Mouse (Mus musculus) layer of hippocampus, postnatal 25 days (tissue): Measurements from ENCODE around the gene Pmp22. TPM values are rescaled to one million over a fixed set of nuclear protein-coding genes. Genes with fewer than 3 reads are reported as not detected.
A peak's percentile ranks its signal among the peaks of the same experiment; 100 is the strongest.

Experiments used
- DNase-seq, 2 experiments: peaks; one replicate each; pipeline ENCODE4 v3.0.0; 2022; ENCODE audit warnings: mixed read lengths in 2 of 2, low spot score in 1 of 2; ENCODE audit errors: extremely low spot score in 1 of 2
- total RNA-seq, 2 experiments: library from RNA; stranded (reverse); gene quantifications; 2 replicates each; pipeline ENCODE4 v1.2.3; 2021

Pmp22 gene
- total RNA-seq, 2 experiments from 2014 or later = 21.8 to 23.6 TPM

DNA sequence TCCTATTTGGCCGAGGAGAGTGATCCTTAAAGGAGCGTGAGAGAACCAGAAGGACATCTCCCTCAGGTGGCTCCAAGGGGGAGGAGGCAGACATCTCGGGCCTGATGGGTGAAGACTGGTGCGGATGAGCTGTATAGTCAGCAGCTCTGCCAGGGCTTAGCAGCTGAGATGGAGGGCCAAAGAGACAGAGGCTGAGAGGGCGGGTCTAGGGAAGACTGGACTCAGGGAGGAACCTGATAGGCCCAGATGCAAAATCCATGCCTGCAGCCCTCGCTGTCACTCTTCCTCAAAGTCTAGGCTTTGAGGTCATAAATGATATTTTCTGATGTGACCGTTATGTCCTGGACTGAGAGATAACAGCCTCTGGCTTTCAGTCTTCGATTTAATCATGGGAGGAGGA, 1.8 kb upstream of the Pmp22 start:
- DNase-seq = no peak

DNA sequence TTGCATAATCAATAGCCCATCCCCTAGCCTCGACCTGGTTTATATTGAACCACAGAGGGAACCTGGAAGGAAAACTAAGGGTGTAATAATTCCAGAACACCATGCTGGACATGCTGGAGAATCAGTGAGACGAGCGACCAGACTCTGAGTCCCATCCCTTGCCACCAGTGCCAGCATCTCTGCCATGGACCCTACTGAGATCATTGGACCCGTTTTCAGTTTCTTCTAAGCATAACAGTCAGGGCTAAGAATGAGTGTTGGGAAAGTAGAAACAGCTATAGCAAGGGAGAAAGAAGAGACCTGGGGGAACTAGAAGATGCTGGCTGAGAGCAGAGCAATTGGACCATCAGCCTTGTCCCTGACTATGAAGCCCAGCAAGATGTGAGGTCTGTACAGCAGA, 1.3 kb upstream of the Pmp22 start:
- no peak for DNase-seq

DNA sequence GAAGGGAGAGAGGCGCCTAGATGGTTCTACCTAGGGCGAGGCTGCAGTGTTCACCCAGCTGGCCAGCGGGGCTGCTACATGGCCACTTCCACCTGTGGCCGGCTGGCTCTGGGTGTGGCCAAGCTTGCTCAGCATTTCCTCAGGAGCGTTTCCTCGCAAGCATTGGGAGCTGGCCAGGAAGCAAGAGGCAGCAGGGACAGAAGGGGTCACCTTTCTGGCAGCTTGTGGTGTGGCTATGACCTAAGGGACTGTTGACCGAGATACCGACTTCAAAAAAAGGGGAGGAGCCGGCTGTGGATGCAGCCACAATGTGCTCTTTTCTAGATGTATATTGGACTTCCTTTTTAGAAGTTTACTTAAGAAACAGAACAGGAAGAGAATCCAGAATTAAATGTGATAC, 593 bp downstream of the Pmp22 start:
- DNase-seq = no peak

DNA sequence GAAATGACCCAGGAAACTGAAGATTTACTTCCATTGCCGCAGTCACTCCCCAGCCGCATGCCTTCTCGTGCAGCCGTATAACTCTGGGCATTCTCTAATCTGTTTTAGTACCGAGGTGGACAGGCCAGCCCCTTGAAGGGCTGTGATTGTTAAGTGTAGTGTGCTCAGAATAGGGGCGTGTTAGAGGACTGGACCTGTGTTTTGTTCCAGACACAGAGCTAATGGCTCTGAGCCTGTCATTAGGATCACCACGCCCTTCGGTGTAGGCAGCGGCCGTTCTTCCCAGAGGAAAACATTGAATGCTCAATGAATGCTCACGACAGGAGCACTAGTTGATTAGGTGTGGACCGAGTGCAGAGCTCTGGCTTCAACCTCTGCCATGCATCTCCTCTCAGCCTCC, 1.1 kb downstream of the Pmp22 start:
- DNase-seq = no peak

DNA sequence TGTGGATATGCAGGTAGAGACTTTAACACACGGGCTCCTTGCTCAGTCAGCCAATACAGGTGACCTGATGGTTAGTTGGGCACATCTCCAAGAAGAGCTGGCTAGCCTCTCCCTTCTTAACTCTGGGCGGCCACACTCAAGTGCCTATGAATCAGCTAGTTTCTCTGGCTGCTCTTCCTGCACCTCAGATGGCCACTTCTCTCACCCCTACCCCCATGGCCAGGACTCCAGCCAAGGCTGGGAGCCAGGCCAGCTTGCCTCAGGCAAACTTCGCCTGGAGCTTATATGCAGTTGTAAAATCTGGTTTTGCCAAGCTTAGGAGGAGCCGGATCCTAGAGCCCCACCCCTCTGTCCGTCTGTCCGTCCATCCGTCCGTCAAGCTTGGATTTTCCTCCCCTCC, 1.7 kb downstream of the Pmp22 start:
- no peak for DNase-seq

DNA sequence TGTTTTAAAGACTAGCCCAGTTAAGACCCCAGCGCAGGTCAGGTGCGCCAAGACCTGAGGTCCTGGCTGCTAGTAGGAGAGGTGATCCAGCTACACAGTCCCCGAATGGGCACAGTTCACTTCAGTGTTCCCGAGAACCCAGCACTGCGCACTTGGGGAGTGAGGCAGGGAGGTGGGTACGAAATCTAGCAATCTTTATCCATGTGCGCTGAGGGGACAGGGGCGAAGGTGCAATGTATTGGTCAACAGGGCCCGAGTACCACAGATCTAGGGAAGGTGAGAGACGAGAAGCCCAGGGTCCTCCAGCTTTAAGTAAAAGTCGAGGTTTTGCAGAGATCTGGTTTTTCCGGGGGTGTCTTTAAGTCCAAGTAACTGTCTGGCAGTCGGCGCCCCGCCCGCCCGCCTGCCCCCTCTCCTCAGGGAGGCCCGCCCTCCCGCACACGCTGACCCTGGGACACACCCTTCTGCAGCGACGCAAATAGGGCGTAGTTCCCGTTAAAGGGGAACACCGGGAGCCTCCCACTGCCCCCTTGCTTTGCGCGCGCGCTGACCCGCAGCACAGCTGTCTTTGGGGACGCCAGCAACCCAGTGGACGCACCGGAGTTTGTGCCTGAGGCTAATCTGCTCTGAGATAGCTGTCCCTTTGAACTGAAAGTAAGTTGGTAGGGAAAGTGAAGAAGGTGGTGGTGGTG, 2.4 kb downstream of the Pmp22 start:
- DNase-seq = no peak

DNA sequence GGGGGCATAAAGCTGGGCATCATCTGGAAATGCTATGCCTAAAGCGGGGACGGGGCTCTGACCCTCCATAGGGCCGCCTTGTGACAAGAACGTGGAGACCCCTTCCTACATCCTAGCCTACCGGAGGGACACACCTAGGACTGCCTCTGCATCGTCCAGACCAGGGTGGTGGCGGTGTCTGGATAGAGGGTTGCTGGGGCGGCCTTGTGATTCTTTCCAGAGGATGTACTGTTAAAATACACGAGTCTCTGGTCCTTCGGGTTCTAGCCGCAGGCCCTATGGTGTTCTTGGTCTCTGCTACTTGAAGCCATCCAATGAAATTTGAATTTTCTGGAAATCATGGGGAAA, 2.9 kb downstream of the Pmp22 start:
- no peak for DNase-seq

DNA sequence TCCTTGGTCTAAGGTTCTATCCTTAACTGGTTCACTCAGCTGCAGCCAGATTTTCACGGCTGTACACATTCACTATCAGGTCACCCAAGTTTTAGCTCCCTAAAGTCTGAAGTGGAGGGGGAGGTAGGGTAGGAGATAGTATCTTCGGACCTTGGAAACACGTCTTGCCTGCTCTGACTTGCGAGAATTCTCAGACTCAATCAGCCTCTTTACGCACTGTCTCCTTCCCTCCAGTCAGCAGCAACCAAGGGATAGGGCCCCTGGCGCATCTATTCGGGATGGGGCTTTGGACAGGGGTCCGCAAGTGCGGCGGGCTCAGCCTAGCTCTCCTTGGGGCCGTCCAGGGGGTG, 3.3 kb downstream of the Pmp22 start:
- no peak for DNase-seq

DNA sequence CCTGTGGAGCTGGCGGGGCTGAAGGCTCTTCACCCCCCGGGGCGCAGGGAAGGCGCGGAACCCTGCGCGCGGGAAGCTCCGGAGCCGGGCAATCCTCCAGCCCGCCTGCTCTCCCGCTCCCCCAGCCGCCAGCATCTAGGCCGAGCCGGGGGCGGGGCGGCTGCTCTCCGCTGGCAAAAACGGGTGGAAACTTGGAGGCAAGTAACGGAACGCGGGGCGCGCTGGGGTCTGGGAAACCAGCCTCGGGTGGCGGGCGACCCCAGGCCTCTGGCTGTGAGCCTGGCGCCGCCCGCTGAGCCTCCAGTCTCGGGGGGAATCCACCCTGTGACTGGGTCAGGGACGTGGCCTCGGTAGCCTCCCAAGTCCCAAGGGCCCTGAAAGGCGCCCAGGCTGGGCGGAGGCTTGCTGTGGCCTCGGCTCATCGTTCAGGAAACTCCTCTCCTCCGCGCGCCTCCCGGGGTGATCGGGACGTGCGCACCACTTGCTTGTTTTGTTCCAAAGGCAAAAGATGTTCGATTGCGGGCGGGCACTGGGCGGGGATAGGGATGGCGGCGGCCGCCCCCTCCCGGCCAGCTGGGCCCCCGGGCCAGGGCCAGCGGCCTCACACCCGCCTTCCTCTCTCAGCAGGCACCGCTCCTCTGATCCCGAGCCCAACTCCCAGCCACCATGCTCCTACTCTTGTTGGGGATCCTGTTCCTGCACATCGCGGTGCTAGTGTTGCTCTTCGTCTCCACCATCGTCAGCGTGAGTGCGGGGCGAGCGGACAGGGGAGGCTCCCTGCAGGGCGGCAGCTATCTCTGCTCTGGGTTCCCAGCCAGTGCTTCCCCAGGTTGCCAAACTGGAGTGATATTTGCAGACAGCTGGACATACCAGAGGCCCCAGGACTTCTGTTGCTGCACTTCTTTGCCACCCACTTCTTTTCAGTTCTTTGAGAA, 4.0 kb downstream of the Pmp22 start:
- peak; percentile 50 to 51 for DNase-seq

DNA sequence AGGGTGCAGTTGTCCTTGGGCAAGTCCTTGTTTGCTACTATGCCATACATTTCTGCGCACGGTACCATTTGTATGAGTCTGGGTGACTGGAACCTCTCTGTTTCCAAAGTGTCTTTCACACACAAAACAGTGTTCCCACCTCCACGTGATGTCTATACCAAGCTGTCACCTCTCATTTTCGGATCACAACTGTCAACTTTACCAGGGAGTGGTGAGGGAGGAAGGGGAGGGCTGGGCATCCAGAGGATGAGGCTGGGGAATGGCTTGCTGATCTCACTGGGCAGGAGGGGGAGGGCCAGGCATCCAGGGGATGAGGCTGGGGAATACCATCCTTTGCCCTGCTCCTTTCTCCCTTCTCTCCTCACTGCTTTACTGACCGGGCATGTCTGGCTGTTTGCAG, 5.2 kb downstream of the Pmp22 start:
- no peak for DNase-seq

DNA sequence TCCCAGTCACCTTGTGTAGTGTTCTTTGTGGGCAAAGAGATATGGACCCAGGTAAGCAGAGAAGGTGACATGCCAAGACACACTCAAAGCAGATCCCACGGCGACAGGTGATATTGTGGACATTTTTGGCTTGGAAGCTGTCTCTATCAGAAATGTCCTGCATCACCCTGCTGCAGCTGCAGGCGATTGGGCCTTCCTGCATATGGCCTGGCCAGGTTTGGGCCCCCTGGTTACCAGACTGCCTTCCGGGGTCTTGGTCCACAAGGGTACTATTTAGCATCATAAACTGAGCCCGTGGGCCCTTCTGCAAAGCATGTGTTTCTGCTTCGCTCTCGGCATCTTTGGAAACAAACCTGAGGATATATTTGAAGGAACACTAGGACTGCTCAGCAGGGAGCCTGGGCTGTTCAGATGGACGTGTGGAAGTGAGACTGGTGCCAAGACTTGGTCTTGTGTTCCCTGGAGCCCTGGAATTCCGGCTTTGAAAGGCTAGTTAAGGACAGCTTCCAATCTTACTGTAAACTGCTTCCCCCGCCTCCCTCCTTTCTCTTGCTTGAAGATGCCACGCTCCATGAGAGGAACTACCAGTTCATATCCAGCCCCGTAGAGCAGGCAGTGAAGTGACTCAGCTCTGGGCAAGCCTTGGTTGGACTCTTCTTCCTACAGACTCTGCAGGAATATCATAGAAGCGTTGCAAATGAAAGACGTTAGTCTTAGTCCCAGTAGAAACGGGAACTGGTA, 6.1 kb downstream of the Pmp22 start:
- DNase-seq = no peak

DNA sequence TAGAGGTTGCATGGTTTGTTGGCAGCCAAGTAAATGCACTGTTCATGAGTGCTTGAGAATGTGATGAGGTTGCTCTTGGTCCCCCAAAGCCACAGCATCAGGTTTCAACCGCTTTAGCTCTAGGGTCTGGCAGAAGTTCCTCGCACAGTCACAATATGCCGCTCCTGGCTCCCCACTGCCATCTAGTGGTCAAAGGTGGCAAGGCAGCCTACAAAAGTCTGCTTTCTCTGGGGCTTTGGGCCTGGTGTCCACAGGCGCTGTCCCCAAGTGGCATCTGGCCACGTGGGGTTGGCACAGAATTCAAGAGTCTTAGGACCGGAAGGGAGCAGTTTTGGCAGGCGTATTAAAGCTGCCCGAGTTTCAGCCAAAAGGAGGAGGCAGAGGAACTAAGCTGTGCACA, 6.8 kb downstream of the Pmp22 start:
- DNase-seq = peak; percentile 94 to 99

DNA sequence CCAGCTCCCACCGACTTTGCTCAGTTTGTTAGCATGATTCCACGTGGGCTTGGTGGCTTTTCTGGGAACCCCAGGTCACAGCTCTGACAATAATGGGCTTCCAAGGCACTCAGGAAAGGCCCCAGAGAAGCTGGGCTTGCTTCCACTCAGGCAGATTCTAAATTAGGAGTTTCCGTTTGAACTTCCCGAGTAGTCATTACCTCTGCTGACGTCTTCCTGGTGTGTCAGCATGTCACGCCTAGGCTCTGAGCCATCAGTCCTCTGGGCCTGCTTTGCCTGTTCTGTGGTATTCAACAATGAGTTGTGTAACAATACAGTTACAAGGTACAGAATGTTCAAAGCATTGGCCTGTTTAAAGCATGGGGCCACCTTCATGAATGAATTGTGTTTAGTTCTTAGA, 7.4 kb downstream of the Pmp22 start:
- no peak for DNase-seq

DNA sequence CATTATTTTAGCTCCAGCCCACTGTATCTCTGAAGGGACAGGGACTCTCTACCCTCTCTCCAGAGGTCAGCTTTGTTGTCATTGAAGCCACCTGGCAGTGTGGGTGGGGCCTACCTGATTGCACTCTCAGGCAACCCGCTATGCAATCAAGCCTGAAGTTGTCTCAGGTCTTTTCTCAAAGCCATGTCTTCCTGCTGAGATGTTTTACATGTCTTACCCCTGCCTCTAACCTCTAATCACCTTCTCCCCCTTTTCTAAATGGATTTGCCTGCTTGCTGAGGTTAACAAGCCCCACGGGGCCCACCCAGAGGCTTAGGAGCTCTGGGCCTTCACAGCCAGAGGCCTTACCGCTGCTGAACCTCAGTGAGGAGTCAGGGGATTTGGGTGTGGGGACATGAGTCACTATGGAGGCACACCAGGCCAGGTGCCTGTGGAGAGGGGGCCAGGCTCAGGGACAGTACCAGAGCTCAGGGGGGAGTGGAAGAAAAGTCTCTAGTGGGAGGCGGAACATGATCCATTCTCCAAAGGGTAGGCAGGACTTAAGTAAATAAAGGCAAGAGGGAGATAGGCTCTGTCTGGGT, 8.1 kb downstream of the Pmp22 start:
- DNase-seq = no peak

DNA sequence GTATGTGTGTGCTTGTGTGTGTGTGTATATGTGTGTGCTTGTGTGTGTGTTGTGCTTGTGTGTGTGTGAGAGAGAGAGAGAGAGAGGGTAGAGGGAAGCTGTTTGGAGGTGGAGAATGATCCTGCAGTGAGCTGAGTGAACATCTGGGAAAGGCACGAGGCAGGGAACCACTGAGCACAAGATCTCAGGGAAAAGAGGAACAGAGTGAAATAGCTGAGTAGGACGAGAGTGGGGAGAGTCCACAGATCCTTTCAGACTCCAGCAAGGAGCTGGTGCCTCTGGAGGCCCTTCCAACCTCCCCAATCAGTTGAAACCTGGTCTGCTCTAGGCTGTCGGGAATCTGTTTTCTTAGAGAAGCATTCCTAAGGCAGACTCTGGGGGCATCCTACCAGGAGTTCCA, 10.0 kb downstream of the Pmp22 start:
- DNase-seq = no peak

DNA sequence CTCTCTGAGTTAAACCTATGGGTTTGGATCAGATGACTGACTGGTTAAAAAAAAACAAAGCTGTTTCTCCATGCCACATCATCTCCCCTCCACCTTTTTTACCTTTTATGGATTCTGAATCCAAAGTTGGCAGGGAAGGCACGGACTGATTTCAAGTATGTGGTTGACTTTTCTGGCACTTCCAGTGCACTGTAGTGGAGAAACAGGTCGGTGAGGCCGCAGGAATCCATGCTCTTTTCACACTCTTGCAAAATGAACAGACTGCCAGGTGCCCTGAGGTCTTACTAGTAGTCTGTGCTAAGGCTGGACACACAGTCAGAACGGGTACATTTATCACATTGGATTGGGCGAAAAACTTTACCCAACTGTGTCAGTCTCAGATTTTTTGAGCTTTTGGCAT, 13.5 kb downstream of the Pmp22 start:
- no peak for DNase-seq

DNA sequence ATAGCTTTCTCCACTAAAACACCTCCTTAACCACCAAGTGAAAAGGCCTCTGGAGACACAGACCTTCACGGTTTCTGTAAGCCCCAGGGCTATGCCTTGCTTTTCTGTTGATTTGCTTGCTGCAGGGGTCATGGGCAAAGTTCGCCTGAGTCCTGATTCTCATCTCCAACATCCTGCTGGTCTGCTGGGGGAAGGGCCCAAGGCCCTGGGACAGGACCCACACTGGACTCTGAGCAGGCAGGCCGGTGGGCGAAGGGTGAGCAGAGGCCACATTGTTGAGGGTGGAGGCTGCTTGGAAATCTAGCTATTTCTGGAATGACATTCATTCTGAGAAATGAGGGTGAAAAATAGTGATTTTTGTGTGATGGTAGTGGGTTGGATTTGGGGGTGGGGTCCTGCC, 14.0 kb downstream of the Pmp22 start:
- DNase-seq = no peak

DNA sequence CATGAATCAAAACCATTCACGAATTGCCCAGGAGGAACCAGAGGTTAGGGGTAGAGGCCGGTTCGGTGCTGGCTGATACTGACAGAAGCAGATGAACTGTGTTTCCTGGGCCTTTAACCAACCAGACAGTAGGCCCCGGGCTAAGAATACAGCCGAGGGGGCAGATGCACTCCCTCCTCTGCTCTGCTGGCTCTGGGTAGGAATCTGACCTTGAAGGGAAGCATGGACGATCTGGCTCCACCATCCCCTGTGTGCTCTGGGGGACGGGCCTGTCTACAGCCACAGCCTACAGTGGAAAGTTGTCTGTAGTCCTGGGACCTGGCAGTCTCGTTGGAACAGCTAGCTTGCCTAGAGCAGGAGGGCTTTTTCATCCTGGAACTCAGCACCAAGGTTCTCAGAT, 14.7 kb downstream of the Pmp22 start:
- no peak for DNase-seq

DNA sequence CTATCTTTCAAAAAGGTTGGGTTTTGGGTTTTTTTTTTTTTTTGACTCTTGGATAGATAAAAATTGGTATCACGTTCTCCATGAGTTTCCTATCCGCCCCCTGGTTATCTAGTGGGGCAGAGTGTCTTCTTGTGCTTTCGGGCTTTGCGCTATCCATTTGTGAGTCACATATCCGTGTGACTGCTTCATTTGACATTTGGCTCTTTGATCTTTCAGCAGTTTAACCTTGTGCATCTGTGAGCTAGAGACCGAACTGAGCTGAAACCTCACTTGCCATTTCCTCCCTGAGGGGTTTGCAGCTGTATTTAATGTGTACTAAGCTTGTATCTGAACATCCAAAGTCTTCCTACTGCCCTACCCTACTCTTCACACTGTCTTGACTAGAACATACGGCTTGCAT, 17.8 kb downstream of the Pmp22 start:
- no peak for DNase-seq

DNA sequence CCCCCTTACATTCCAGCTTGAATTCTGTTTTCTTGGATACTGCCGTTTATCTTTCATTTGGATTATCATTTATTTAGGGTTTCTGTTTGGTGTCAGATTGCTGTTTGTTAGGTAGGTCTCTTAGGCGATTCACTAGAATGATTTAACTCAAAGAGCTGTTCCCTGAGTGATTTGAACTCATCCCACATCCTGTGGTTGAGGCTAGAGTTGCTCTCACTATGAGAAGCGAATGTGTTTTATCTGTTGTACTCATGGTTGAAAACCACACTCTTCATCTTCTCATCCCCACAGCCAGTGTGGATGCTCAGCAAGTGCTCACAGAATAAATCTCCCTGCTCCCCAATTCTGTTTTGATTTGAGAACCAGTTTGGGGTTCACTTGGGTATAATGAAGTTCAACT, 19.5 kb downstream of the Pmp22 start:
- DNase-seq = no peak

DNA sequence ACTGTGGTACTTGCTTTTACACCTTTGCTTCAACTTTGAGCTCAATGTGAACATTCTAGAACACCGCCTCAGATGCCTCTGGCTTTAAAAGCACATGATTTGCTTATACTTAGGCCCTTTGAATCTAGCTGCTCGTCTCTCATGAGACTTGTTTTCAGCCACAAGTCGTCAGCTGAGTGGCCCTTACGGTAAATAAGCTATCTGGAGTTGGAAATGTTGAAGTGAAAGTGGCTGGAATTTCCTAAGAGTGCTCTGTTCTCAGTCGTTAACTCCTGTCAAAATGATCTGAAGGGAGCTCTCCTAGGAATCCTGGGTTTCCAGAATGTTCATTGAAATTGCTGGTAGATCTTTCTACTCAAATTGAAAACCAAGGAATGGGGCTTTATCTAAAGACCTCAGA, 23.1 kb downstream of the Pmp22 start:
- DNase-seq = no peak
